Mouse (Mus musculus): Measurements from ENCODE around the gene Rps15. TPM values are rescaled to one million over a fixed set of nuclear protein-coding genes. Genes with fewer than 3 reads are reported as not detected.

The Rps15 gene
- total RNA-seq, 4 experiments from 2014 or later = 1,106 to 1,181 (median 1,155) TPM

- DNase-seq = no peak
Measured at GRCm38 (mm10) chr10:80316359-80316781, 24.1 kb downstream of the Rps15 start.

GRCm38 (mm10) chr10:80317011-80317410, 24.8 kb downstream of the Rps15 start:
- DNase-seq = no peak

GRCm38 (mm10) chr10:80320340-80320760, 28.1 kb downstream of the Rps15 start, which contains the start of gene 2310011J03Rik:
2310011J03Rik (minus strand) TSS chr10:80320537.
- peak; percentile 90 for DNase-seq

GRCm38 (mm10) chr10:80321014-80321669, 28.9 kb downstream of the Rps15 start:
- DNase-seq = no peak

GRCm38 (mm10) chr10:80321670-80322581, 29.7 kb downstream of the Rps15 start:
- no peak for DNase-seq

- DNase-seq = no peak
Measured at GRCm38 (mm10) chr10:80322811-80323211, 30.6 kb downstream of the Rps15 start.

GRCm38 (mm10) chr10:80323261-80324119, 31.2 kb downstream of the Rps15 start:
- peak; percentile 76 for DNase-seq

- no peak for DNase-seq
Measured at GRCm38 (mm10) chr10:80324120-80325037, 32.1 kb downstream of the Rps15 start.

GRCm38 (mm10) chr10:80325045-80325444, 32.8 kb downstream of the Rps15 start:
- DNase-seq = no peak

- peak; percentile 98 for DNase-seq
Measured at GRCm38 (mm10) chr10:80329273-80330081, 37.2 kb downstream of the Rps15 start, which contains the start of the genes Pcsk4 and Reep6. Pcsk4 (minus strand) TSS chr10:80329498. Reep6 (plus strand) TSS chr10:80329953.

- DNase-seq = no peak
Measured at GRCm38 (mm10) chr10:80330084-80330483, 37.8 kb downstream of the Rps15 start.

GRCm38 (mm10) chr10:80330888-80331287, 38.6 kb downstream of the Rps15 start:
- no peak for DNase-seq

GRCm38 (mm10) chr10:80331636-80332524, 39.6 kb downstream of the Rps15 start:
- DNase-seq = no peak

GRCm38 (mm10) chr10:80332525-80332989, 40.3 kb downstream of the Rps15 start:
- DNase-seq = no peak

GRCm38 (mm10) chr10:80336263-80336662, 44.0 kb downstream of the Rps15 start:
- no peak for DNase-seq

GRCm38 (mm10) chr10:80339941-80340750, 47.9 kb downstream of the Rps15 start:
- peak; percentile 65 for DNase-seq

GRCm38 (mm10) chr10:80341026-80341425, 48.8 kb downstream of the Rps15 start:
- DNase-seq = no peak
